Mouse (Mus musculus) heart, postnatal 36 days (tissue): Measurements from ENCODE around the gene Cox5a. TPM values are rescaled to one million over a fixed set of nuclear protein-coding genes. Genes with fewer than 3 reads are reported as not detected.
A peak's percentile ranks its signal among the peaks of the same experiment; 100 is the strongest.

Experiments used
- DNase-seq, 2 experiments: peaks; one replicate each; pipeline ENCODE4 v3.0.0; 2021 to 2022
- intact Hi-C: fragments of 180-260 bp; cut with DNase I; formaldehyde crosslinking; loops from one replicate; pipeline ENCODE4 v1.15.1; 2025
- total RNA-seq, 2 experiments: library from RNA; stranded (reverse); gene quantifications; 2 replicates each; pipeline ENCODE4 v1.2.3; 2021

The Cox5a gene
- total RNA-seq, 2 experiments from 2014 or later: 2,624 to 2,673 TPM

- intact Hi-C loops: loop anchor here (2.0 to 10.0 kb wide), 4 partner anchors 119 to 449 kb away; partner anchors contain the start of gene Sin3a
Observed at GRCm38 (mm10) chr9:57523754-57524153, 2.7 kb downstream of the Cox5a start.

GRCm38 (mm10) chr9:57524439-57524838 lies 3.4 kb downstream of the Cox5a start:
- intact Hi-C loops: loop anchor here (5.0 to 10.0 kb wide), 3 partner anchors 118 to 450 kb away; partner anchors contain the start of gene Sin3a
- no peak for DNase-seq

More at GRCm38 (mm10) chr9:57523754-57524153, 2.7 kb downstream of the Cox5a start:
- no peak for DNase-seq

- no peak for DNase-seq
- intact Hi-C loops: loop anchor here (10.0 kb wide), 2 partner anchors 229 to 451 kb away; partner anchors contain the start of gene Sin3a
Observed at GRCm38 (mm10) chr9:57525516-57525915, 4.4 kb downstream of the Cox5a start.

- intact Hi-C loops: loop anchor here (10.0 kb wide), 2 partner anchors 228 to 452 kb away; partner anchors contain the start of gene Sin3a
- no peak for DNase-seq
Observed at GRCm38 (mm10) chr9:57526435-57526834, 5.4 kb downstream of the Cox5a start.

GRCm38 (mm10) chr9:57531946-57532345 lies 10.9 kb downstream of the Cox5a start:
- DNase-seq: no peak
- intact Hi-C loops: no loop called here

GRCm38 (mm10) chr9:57536362-57536761 lies 15.3 kb downstream of the Cox5a start:
- intact Hi-C loops: no loop called here
- no peak for DNase-seq

- DNase-seq: peak; percentile 88 to 89
- intact Hi-C loops: no loop called here
Observed at GRCm38 (mm10) chr9:57537044-57537727, 16.1 kb downstream of the Cox5a start, which contains the start of gene Fam219b. Gene Fam219b (plus strand): TSS chr9:57537528.

- intact Hi-C loops: no loop called here
- DNase-seq: peak; percentile 41 to 59
Observed at GRCm38 (mm10) chr9:57537728-57538181, 16.7 kb downstream of the Cox5a start.

GRCm38 (mm10) chr9:57539550-57539949 lies 18.5 kb downstream of the Cox5a start:
- intact Hi-C loops: no loop called here

GRCm38 (mm10) chr9:57541312-57541711 lies 20.2 kb downstream of the Cox5a start:
- DNase-seq: peak in 1 of 2 experiments; percentile 64
- intact Hi-C loops: loop anchor here (1.0 to 5.0 kb wide), 6 partner anchors 21 to 221 kb away; partner anchors contain the start of gene Ulk3

More at GRCm38 (mm10) chr9:57539550-57539949, 18.5 kb downstream of the Cox5a start:
- no peak for DNase-seq

GRCm38 (mm10) chr9:57543951-57544350 lies 22.9 kb downstream of the Cox5a start:
- no peak for DNase-seq
- intact Hi-C loops: loop anchor here (5.0 kb wide), 3 partner anchors 98 to 218 kb away; no protein-coding TSS in a partner anchor

GRCm38 (mm10) chr9:57547287-57547686 lies 26.2 kb downstream of the Cox5a start:
- peak; percentile 59 to 69 for DNase-seq
- intact Hi-C loops: no loop called here

- no peak for DNase-seq
- intact Hi-C loops: no loop called here
Observed at GRCm38 (mm10) chr9:57547869-57548268, 26.8 kb downstream of the Cox5a start.

- DNase-seq: no peak
- intact Hi-C loops: no loop called here
Observed at GRCm38 (mm10) chr9:57549186-57549585, 28.1 kb downstream of the Cox5a start.

GRCm38 (mm10) chr9:57550126-57550862 lies 29.2 kb downstream of the Cox5a start:
- intact Hi-C loops: no loop called here
- DNase-seq: no peak

GRCm38 (mm10) chr9:57552139-57552887 lies 31.2 kb downstream of the Cox5a start, which contains the start of gene Mpi:
Gene Mpi (minus strand): TSS chr9:57552763.
- DNase-seq: peak; percentile 74 to 75
- intact Hi-C loops: no loop called here

- intact Hi-C loops: no loop called here
Observed at GRCm38 (mm10) chr9:57553119-57553518, 32.0 kb downstream of the Cox5a start.

GRCm38 (mm10) chr9:57554753-57555152 lies 33.7 kb downstream of the Cox5a start:
- DNase-seq: no peak
- intact Hi-C loops: no loop called here

More at GRCm38 (mm10) chr9:57553119-57553518, 32.0 kb downstream of the Cox5a start:
- no peak for DNase-seq

GRCm38 (mm10) chr9:57557215-57557614 lies 36.1 kb downstream of the Cox5a start:
- intact Hi-C loops: no loop called here
- DNase-seq: no peak

- intact Hi-C loops: no loop called here
Observed at GRCm38 (mm10) chr9:57558625-57559024, 37.6 kb downstream of the Cox5a start.

More at GRCm38 (mm10) chr9:57558625-57559024, 37.6 kb downstream of the Cox5a start:
- no peak for DNase-seq
